Mouse (Mus musculus): Measurements from ENCODE around the gene Nectin2.

DNA sequence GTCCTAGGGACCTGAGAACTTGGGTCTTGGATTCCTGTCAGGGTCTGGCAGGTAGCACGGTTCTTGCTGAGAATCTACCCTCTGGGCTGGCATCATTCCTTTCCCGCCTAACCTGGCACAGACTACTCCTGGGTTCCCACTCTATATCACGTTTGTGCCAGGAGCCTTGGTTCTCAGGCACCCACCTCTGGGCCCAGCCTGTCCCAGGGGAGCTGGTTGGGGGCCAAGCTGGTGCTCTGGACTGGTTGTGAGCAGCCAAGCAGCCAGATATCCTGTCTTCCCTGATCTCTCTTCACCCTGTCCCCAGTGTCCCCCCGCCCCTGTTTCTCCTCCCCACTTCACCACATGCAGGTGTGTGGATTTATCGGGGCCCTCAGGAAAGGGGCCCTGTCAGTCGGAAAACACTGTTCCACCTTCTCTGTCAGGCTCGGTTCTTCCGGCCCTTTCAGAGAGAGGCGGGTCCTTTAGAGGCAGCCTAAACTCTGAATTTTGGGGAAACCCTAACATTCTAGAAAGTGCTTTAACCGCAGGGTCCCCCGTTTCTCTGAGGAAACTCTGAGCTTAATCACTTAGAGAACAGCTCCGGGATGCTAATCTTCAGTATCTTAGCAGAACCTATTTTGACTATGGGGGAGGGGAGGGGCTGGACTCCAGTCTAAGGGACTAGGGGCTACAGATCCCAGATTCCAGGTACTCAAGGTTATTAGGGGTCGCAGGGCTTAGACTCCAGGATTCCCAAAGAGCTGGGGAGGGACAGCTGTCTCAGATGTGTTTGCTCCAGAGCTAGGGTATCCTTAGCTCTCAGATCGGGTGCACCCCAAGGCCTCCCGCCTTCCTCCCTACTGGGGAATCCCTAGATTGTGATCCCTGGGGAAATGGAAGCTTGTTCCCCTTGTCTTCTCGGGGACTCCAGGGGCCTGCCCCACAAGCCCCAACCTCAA is 19.4 kb upstream of the Nectin2 start:
- no peak for TF ChIP-seq POLR2A (IDR thresholded peaks at IDR 0.05; ENCODE audit: borderline replicate concordance, extremely low read depth, low read depth, low read length)
- no peak for TF ChIP-seq CTCF (IDR thresholded peaks at IDR 0.05; ENCODE audit: insufficient read depth, low read length)

All from lung, adult 2 months (tissue).